16 mouse cellular contexts compared by ENCODE assay signal in genomic region chr5:9358076-9358475, GRCm38 (mm10).
DNase-seq lines count a peak whose midpoint lies in the region; ATAC-seq lines count a peak whose summit lies in the region.
"Had no signal": no experiment of that assay in that cellular context is flagged by ENCODE, and none has a peak within 500 bp of the region (broad histone marks: within the 10 kb centered on the region; RNA-seq: fewer than 3 reads in every experiment).

No protein-coding gene starts in this region.

- 16% methylated on average over 2 of the region's 2 CpGs for WGBS in hindbrain, embryonic 14.5 days
- WGBS in midbrain, embryonic 16.5 days, result 17% methylated on average over 2 of the region's 2 CpGs

- H3K27me3 ChIP-seq in hindbrain, embryonic 14.5 days (ENCODE audit: control insufficient read depth, insufficient read depth, low read length), result no peaks in the 10 kb centered on the region
- no peaks in the 10 kb centered on the region for H3K27me3 ChIP-seq in midbrain, embryonic 16.5 days (ENCODE audit: control insufficient read depth, insufficient read depth, low read depth, low read length)
- H3K27me3 ChIP-seq: embryonic facial prominence, embryonic 12.5 days; heart, embryonic 13.5 days had no signal

- H3K9ac ChIP-seq in hindbrain, embryonic 14.5 days, result no peak overlapping the region
- no peak overlapping the region for H3K9ac ChIP-seq in midbrain, embryonic 16.5 days (ENCODE audit: low read depth, low read length)
- H3K9ac ChIP-seq: embryonic facial prominence, embryonic 12.5 days; heart, embryonic 13.5 days; lung, embryonic 14.5 days had no signal

- H3K9me3 ChIP-seq in hindbrain, embryonic 14.5 days (ENCODE audit: control insufficient read depth, low read length), result no peaks in the 10 kb centered on the region
- H3K9me3 ChIP-seq in midbrain, embryonic 16.5 days (replicated peaks; ENCODE audit: control insufficient read depth, low read length, poor library complexity, severe bottlenecking), result no peaks in the 10 kb centered on the region
- H3K9me3 ChIP-seq: embryonic facial prominence, embryonic 12.5 days; heart, embryonic 13.5 days had no signal

- H3K4me2 ChIP-seq in hindbrain, embryonic 14.5 days (replicated peaks), result no peak overlapping the region
- H3K4me2 ChIP-seq in midbrain, embryonic 16.5 days (ENCODE audit: low read length), result no peak overlapping the region
- H3K4me2 ChIP-seq: embryonic facial prominence, embryonic 12.5 days; heart, embryonic 13.5 days; lung, embryonic 14.5 days had no signal

- peak overlapping the region; percentile 66 for H3K27ac ChIP-seq in hindbrain, embryonic 14.5 days
- H3K27ac ChIP-seq in midbrain, embryonic 16.5 days (ENCODE audit: low read length), result peak overlapping the region; percentile 58
- H3K27ac ChIP-seq: embryonic facial prominence, embryonic 12.5 days; heart, embryonic 13.5 days; kidney, postnatal 0 days had no signal

- DNase-seq in MN1 (ENCODE audit: low spot score), result peak; percentile 59
- peak; percentile 39 for DNase-seq in adrenal gland, postnatal 14 days
- peak; percentile 46 for DNase-seq in hindbrain, embryonic 14.5 days (ENCODE audit: low spot score)
- no peak for DNase-seq in ovary, postnatal 36 days (ENCODE audit: low spot score)
- no peak for DNase-seq in thymus, postnatal 25 days
- DNase-seq: cerebellum, postnatal 14 days; gastrocnemius, postnatal 36 days; layer of hippocampus, adult 9-11 months; lung, embryonic 14.5 days; right cerebral cortex, postnatal 4 days had no signal

- ATAC-seq in hindbrain, embryonic 14.5 days (ENCODE audit: low FRiP score), result peak; percentile 56; the same call in 1 of the 2 replicates
- peak; percentile 78 for ATAC-seq in midbrain, embryonic 16.5 days
- ATAC-seq in frontal cortex, adult (ENCODE audit: low TSS enrichment), result no peak
- ATAC-seq: activated CD4-positive, CD25-positive, alpha-beta regulatory T cell, adult 4 months had no signal

- no peaks in the 10 kb centered on the region for H3K36me3 ChIP-seq in hindbrain, embryonic 14.5 days (replicated peaks; ENCODE audit: control insufficient read depth, insufficient read depth)
- H3K36me3 ChIP-seq in midbrain, embryonic 16.5 days (ENCODE audit: control insufficient read depth, insufficient read depth, low read length), result no peaks in the 10 kb centered on the region
- H3K36me3 ChIP-seq: embryonic facial prominence, embryonic 12.5 days; heart, embryonic 13.5 days had no signal

- no peak overlapping the region for H3K4me3 ChIP-seq in hindbrain, embryonic 14.5 days (replicated peaks; ENCODE audit: low read length)
- no peak overlapping the region for H3K4me3 ChIP-seq in midbrain, embryonic 16.5 days (ENCODE audit: low read depth, low read length)
- H3K4me3 ChIP-seq: embryonic facial prominence, embryonic 12.5 days; heart, embryonic 13.5 days had no signal

- peaks cover 12% of the 10 kb centered on the region; the same call in 1 of the 2 replicates for H3K4me1 ChIP-seq in hindbrain, embryonic 14.5 days (replicated peaks; ENCODE audit: control insufficient read depth, insufficient read depth, low read length)
- H3K4me1 ChIP-seq in midbrain, embryonic 16.5 days (ENCODE audit: control insufficient read depth, insufficient read depth, low read length), result peaks cover 6% of the 10 kb centered on the region; the same call in 1 of the 2 replicates
- H3K4me1 ChIP-seq: embryonic facial prominence, embryonic 12.5 days; heart, embryonic 13.5 days had no signal

Comparison
In these comparisons a context has a peak if more than half of its experiments do, and no peak if none do; other contexts are left out.
1. DNase-seq: peak in MN1 (single experiment), adrenal gland, postnatal 14 days (single experiment) and hindbrain, embryonic 14.5 days (single experiment); none in ovary, postnatal 36 days (single experiment) and thymus, postnatal 25 days (single experiment).